Mouse (Mus musculus) heart, postnatal 25 days (tissue): ENCODE data around the gene Usp32. TPM values are rescaled to one million over a fixed set of nuclear protein-coding genes. Genes with fewer than 3 reads are reported as not detected.

ENCODE experiments used
- DNase-seq: peaks from one replicate; pipeline ENCODE4 v3.0.0; 2022; ENCODE audit warnings: low spot score
- intact Hi-C: fragments of 180-260 bp; cut with DNase I; formaldehyde crosslinking; loops from one replicate; pipeline ENCODE4 v1.15.1; 2025
- total RNA-seq, 2 experiments: library from RNA; stranded (reverse); gene quantifications; 2 replicates each; pipeline ENCODE4 v1.2.3; 2021

Usp32 gene
- total RNA-seq, 2 experiments from 2014 or later, result 21.0 to 22.8 TPM

- intact Hi-C loops, result no loop called here
Observed at GRCm38 (mm10) chr11:85128883-85129282, 11.1 kb downstream of the Usp32 start.

GRCm38 (mm10) chr11:85126257-85127102 lies 13.5 kb downstream of the Usp32 start:
- no peak for DNase-seq
- intact Hi-C loops, result no loop called here

More at GRCm38 (mm10) chr11:85128883-85129282, 11.1 kb downstream of the Usp32 start:
- DNase-seq, result no peak

GRCm38 (mm10) chr11:85123267-85123992 lies 16.5 kb downstream of the Usp32 start:
- intact Hi-C loops, result no loop called here
- DNase-seq, result no peak

- intact Hi-C loops, result no loop called here
- DNase-seq, result no peak
Observed at GRCm38 (mm10) chr11:85122073-85122472, 17.9 kb downstream of the Usp32 start.

- intact Hi-C loops, result no loop called here
- no peak for DNase-seq
Observed at GRCm38 (mm10) chr11:85117160-85117559, 22.8 kb downstream of the Usp32 start.

- intact Hi-C loops, result no loop called here
- no peak for DNase-seq
Observed at GRCm38 (mm10) chr11:85116084-85116844, 23.7 kb downstream of the Usp32 start.

- DNase-seq, result no peak
- intact Hi-C loops, result no loop called here
Observed at GRCm38 (mm10) chr11:85109957-85110356, 30.0 kb downstream of the Usp32 start.

- no peak for DNase-seq
- intact Hi-C loops, result no loop called here
Observed at GRCm38 (mm10) chr11:85107217-85107616, 32.7 kb downstream of the Usp32 start.

GRCm38 (mm10) chr11:85105836-85106235 lies 34.1 kb downstream of the Usp32 start:
- intact Hi-C loops, result no loop called here
- DNase-seq, result no peak

- no peak for DNase-seq
- intact Hi-C loops, result no loop called here
Observed at GRCm38 (mm10) chr11:85103763-85104162, 36.2 kb downstream of the Usp32 start.

- intact Hi-C loops, result no loop called here
- DNase-seq, result no peak
Observed at GRCm38 (mm10) chr11:85095116-85095515, 44.8 kb downstream of the Usp32 start.

- DNase-seq, result no peak
Observed at GRCm38 (mm10) chr11:85086253-85086652, 53.7 kb downstream of the Usp32 start.

GRCm38 (mm10) chr11:85067871-85068270 lies 72.1 kb downstream of the Usp32 start:
- no peak for DNase-seq
- intact Hi-C loops, result no loop called here

More at GRCm38 (mm10) chr11:85086253-85086652, 53.7 kb downstream of the Usp32 start:
- intact Hi-C loops, result no loop called here

GRCm38 (mm10) chr11:85058562-85058961 lies 81.4 kb downstream of the Usp32 start:
- no peak for DNase-seq
- intact Hi-C loops, result no loop called here

- DNase-seq, result no peak
- intact Hi-C loops, result no loop called here
Observed at GRCm38 (mm10) chr11:85057544-85057943, 82.4 kb downstream of the Usp32 start.

GRCm38 (mm10) chr11:85056901-85057300 lies 83.1 kb downstream of the Usp32 start:
- DNase-seq, result no peak
- intact Hi-C loops, result no loop called here

- no peak for DNase-seq
- intact Hi-C loops, result no loop called here
Observed at GRCm38 (mm10) chr11:85055561-85055960, 84.4 kb downstream of the Usp32 start.

- intact Hi-C loops, result no loop called here
- no peak for DNase-seq
Observed at GRCm38 (mm10) chr11:85039256-85039655, 100.7 kb downstream of the Usp32 start.

- intact Hi-C loops, result no loop called here
Observed at GRCm38 (mm10) chr11:85013121-85013520, 126.8 kb downstream of the Usp32 start.

GRCm38 (mm10) chr11:85003566-85003965 lies 136.4 kb downstream of the Usp32 start:
- DNase-seq, result no peak
- intact Hi-C loops, result no loop called here

More at GRCm38 (mm10) chr11:85013121-85013520, 126.8 kb downstream of the Usp32 start:
- no peak for DNase-seq
